Mouse (Mus musculus): Measurements from ENCODE around the gene Abraxas2.
A peak's percentile ranks its signal among the peaks of the same experiment; 100 is the strongest.

Abraxas2 gene

GRCm38 (mm10) chr7:132900826-132901531, 42.0 kb downstream of the Abraxas2 start:
- DNase-seq = no peak

- no peak for DNase-seq
These were observed 44.8 kb downstream of the Abraxas2 start for GRCm38 (mm10) chr7:132903796-132904195.

- DNase-seq = no peak
These were observed 62.9 kb downstream of the Abraxas2 start for GRCm38 (mm10) chr7:132921971-132922370.

DNA sequence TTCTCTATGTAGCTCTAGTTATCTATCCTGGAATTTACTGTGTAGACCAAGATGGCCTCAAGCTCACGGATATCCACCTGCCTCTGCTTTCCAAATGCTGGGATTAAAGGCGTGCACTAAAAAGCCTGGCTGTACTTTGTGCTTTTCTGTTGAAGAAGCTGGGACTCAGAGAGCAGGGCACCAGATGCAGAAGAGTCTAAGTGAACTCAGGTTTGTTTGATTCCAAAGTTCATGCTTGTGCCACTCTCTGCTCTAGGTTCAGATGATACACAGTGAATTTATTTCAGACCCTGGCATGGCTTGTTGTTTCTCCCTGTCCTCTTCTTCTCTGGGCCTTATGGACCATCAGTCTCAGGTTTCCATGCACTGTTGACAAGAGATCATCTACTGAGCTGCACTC, 66.2 kb downstream of the Abraxas2 start:
- no peak for DNase-seq

GRCm38 (mm10) chr7:132927201-132927600, 68.2 kb downstream of the Abraxas2 start:
- DNase-seq = no peak

DNA sequence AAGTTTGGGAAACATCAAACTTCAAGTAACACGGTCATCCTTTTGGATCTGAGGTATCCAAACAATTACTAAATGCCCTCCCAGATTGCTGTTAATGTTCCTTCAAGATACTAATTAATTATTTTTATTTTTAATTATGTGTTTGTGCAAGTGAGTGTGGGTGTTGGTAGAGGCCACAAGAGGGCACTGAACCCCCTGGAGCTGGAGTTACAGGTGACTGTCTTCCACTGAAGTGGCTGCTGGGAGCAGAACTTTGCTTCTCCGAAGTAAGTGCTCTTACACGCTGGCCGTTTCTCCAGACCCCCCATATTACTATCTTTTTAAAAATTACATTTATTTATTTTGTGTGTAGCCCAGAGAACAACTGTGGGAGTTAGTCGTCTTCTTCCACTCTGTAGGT, 71.0 kb downstream of the Abraxas2 start:
- peak; percentile 27 for DNase-seq

DNA sequence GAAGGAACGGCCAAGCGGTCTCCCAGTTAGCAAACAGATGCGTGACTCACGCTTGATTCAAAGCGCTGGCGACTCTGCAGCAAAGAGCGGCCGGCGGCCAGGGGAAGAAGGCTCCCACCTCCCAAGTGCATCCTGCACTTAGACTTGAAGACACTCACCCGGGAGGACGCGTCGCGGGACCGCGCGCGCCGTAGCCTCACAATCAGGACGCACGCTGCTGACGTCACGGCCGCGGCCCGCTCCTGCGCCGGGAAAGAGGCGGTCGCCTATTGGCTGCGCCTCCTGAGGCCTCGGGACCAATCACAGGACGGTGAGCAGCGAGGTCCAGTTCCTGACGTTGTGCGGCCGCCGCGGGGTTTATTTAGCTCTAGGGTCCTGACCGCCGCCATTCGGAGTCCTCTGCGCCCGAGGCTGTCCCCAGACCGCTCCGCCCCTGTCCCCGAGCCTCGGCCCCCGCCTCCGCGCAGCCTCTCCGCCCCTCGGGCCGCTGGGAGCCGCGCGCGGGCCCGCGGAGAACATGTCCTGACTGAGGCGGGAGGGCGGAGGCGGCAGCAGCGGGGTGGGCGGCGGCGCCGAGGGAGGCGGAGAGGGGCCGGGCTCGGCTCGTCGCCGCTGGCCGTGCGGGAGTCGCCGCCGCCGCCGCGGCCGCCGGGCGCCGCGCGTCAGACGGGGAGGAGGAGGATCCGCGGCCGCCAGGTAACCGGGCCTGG, 72.0 kb downstream of the Abraxas2 start, which contains the start of gene Zranb1:
Zranb1 (plus strand) TSS at position 293 of the 710 bp plus-strand sequence.
- peak; percentile 98 for DNase-seq

- DNase-seq = peak; percentile 54
These were observed 72.7 kb downstream of the Abraxas2 start for GRCm38 (mm10) chr7:132931560-132932351.

DNA sequence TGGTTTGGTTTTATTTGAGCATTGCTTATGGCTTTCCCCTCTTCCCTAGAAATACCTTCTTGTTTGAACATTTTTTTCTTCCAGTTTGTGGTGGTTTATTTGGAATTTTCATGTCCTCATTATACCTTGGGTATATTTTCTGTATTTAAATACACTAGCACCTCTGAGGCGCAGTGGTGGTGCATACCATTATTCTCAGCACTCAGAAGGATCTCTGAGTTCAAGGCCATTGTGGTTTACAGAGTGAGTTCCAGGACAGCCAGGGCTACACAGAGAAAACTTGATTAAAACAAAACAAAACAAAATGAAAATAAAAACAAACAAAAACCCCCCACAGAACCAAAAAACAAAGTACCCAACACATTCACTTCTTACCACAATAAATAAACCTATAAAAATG, 74.3 kb downstream of the Abraxas2 start:
- no peak for DNase-seq

All from liver (tissue).